Mouse (Mus musculus) left cerebral cortex, adult 11 months (tissue): ENCODE measurements around the gene Ptprg.
A peak's percentile ranks its signal among the peaks of the same experiment; 100 is the strongest.

ENCODE experiments used
- DNase-seq: peaks from one replicate; pipeline ENCODE4 v3.0.0; 2022; ENCODE audit warnings: low spot score

Gene Ptprg

DNA sequence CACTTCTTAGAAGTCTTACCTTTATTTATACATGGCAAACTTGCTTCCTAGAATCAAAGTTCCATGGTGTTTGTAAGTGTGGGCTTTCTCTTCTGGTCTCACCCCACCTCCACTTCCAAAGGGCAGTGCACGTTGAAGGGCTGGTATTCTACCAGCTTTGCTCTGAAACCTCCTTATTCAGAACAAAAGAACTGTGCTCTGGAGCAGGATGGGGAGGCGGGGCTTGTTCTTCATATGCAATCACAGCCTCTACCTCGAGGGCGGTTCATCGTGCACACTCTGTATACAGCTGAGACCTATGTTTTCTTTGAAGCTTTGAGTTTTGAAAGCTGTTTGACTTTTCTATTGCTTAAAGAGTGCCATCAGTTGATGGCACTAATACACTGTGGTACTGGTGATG is 412.5 kb downstream of the Ptprg start:
- no peak for DNase-seq

DNA sequence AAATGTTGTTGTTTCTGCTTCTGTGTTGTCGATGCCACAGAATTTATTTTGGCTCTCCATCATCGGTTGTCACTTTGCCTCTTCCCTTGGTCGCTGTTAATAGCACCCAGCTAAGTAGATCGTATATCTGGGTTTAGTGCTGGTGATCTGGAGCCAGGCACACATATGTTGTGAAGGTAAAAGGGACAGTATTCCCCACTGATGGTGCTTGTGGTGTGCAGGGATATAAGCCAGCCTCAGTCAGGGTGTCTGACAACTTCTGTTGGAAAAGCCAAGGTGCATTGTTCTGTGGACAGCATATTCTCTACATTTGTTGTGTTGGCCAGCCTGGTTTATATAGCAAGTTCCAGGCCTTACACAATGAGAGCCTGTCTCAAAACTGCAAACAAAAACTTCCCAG is 428.4 kb downstream of the Ptprg start:
- DNase-seq, result no peak

DNA sequence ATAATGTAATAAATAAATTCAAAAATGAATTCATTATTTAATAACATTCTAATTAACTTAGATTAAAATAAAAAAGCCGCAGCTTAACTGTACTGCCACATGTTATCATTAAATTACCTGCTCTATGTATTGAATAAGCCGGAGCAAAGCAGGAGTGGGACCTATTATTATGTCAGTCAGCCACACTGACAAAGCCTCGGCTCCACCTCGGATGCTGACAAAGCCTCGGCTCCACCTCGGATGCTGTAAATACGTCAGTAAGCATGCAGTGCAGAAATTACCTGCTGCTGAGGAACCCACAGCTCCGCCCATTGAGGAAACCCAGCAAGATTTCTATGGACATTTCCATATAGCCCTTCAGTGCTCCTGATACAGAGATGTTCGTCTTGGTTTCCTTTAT is 429.7 kb downstream of the Ptprg start:
- DNase-seq, result no peak

DNA sequence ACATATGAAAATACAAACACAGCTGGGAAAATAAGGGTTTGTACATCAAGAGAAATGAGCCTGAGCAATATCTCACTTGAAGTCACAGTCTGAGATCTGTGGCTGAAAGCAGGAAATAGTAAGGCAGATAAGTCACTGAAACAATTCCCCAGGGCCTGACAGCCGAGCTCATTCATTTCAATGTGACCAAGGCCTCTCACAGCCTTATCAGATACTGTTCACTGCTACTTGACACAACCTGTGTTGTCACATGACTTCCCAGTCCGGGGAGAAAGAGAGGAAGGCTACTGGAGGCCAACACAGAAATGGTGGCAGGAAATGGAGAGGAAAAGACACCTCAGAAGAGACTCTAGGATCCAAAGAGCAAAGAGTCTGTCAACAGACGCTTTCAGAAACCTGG is 430.8 kb downstream of the Ptprg start:
- DNase-seq, result no peak

DNA sequence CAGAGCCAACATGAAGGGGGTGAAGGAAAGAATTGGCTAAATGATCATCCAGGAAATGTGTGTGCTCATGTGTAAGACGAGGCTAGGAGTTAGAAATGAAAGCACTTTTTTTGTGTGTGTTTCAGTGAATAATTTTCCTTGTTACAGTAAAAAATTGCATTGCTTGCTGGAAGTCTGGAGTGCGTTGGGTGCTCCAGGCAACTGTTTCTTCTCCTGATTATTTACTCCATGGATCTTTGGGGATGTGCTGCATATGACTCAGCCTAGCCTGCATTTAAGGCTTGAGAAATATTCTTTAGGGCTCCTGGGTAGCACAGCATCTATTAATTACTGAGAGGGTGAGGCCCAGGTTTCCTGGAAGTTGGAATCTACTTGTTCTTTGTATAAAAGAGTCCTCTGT is 435.6 kb downstream of the Ptprg start:
- no peak for DNase-seq

DNA sequence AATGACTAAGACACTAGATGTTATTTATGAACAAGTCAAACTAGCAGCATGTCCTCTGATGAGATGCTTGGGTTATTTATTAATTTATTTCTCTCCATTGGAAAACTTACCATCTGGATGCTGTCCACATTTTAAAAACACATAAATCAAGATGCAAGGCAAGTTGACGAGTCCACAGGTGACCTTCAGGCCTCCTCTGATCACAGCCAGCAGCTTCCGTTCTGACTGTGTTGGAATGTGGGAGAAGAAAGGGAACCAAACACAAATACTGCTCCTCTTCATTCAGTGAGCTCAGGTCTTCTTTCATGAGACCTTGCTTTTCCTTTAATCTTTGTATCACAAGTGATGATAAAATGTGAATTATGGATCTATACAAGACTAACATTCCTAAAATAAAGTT is 437.8 kb downstream of the Ptprg start:
- no peak for DNase-seq

DNA sequence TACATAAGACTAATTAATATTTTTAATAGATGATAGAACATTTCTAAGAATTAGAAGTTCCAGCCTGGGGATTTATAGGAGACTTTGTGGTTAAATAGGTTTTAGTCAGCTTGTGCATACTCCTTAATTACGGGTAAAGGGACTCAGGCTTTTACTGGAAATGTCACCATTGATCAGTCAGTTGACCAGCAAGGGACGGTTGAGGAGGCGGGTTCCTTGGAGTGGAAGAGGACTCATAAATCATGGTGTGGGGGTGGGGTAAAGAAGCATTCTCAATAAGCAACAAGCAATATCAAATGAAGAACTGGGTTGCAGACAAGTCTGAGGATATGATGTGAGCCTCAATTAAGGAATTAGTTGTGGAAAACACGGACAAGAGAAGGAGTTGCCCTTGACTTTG is 438.8 kb downstream of the Ptprg start:
- DNase-seq, result no peak

DNA sequence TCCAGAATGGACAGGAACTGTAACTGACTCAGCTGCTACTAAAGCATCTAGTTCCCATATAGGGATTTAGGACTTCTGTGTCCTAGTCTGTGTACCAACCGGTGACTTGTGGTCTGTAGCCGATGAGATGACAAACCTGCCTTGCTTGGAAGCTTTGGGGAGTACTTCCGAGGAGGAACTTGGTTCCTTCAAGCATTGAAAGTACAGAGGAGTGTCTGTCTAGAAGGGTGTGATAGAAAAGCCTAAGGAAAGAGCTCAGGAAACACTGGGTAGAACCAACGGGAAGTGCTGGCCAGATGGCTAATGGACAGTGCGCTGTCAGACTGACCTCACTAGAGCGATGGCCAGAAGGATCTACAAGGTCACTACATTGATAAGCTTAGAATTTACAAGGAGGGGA is 439.2 kb downstream of the Ptprg start:
- no peak for DNase-seq

DNA sequence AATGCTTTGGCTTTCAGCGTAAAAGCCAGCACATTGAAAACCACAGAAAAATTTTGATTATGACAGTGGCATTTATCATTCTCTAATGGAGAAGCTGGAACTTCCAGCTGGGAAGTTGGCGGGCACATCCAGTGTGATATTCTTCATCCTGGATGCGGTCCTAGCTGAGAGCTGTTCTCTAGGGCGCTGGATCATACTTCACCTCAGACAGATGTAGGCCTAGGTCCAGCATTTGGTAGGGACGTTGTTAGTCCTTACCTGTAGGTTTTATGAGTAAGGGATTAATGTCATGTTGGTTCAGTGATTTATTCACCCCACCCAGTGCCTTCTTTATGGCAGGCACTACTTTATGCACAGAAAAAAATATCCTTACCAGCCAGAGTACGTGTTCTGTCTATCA is 444.2 kb downstream of the Ptprg start:
- no peak for DNase-seq

DNA sequence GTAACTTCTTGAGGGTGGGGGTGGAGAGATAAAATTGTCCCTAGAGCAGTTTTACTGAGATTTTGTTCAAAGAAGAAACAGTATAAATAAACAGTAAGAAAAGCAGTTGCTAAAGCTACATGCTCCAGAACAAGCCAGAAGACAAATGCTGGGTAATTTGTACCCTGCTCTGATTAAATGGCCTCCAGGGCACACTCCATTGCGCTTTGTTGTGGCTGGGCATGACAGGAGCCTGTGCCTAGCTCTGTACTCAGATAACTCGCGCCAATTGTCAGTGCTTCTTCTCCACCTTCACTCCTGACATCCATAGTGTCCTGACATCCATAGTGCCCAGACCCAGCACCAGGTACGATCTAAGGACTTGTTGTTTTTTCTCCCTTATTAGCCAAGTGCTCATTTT is 445.1 kb downstream of the Ptprg start:
- no peak for DNase-seq

DNA sequence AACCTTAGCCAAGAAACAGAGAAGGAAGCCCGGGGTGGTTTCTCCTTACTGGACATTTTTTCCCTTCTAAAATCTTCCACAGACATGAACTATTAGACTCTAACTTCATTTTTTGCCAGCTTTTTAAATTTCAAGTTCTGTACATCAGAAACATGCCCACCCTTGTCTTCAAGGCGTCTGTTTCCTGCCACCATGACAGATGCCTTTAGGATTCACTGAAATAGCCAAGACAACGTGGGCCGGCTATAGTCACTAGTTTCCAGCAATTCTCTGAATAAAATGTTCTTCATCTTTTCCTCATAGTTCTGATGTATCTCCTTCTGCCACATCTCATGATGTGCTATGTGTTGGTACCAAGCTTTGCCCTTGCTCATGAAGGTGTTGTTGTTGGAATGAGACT is 450.7 kb downstream of the Ptprg start:
- DNase-seq, result peak; percentile 18

DNA sequence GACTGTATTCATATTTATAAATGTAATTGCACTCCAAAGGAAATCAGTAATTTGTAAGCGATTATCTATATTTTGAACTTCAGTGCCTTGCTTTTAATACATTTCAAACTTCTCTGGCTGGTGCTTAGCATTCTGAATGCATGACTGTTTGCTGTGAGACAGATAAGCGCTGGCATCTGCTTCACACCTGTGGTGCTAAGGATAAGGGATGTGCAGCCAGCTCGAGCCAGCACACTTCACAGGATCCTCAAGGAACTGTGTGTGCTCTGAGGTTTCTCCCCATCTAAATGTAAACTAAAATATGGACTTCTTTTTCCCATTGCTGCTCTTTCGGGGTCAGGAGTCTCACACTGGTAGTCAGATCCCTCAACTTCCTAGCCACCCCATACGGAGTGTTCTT is 458.4 kb downstream of the Ptprg start:
- DNase-seq, result no peak

DNA sequence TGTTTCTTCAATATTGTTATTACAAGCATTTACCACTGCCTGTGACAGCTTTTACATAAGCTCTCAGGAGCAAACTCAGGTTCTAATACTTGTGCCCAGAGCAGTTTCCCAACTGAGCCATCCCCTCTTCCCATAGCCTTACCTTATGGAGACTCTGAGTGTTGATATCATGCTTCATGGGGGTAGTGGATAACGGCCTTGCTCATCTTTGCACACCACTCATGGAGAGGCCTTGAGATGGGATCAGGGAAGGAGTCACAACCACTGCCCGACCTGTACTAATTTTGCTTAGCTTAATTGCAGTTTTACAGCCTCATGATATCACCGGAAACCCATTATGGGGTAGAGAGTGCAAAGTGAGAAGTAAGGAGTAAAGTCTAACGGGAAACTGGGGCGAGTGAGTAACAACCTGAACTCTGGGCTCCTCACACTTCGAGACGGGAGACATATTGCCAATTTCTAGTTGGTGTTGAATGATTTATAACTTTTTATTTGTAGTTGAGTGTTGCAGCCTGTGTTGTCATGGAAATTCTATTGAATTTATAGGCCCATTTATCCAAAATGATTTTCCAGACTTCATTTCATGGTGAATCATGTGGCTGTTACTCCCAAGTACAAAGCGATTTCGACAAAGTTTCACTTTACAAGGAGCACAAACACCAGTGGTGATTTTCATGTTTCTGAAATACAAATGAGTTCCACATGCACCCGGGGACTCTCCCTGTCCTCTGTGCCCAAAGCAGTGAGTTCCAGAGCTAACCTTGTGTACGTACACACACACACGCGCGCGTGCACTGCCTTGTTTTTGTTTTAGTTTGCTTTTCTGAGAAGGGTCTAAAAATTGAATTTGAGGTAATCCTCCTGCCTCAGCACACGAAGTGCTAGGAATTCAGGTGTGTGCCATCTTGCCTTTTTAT is 472.7 kb downstream of the Ptprg start:
- DNase-seq, result no peak

DNA sequence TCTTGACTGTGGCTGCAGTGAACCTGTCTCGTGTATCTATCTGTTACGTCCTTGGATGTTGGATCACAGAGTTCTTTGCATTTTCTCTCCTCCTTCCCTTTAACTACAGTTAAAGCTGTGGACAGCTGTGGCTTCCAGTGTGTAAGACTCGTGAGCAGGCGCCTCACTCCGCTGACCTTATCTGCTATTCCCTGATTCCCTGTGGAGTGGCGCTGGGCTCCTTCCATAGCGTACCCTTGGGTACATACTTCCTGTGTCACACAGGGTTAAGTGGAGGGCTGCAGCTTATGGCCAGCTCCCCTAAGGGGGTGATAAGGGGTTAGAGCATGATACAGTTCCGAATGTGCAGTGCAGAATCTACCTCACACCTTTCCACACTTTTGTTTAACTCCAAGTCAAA is 473.9 kb downstream of the Ptprg start:
- no peak for DNase-seq

DNA sequence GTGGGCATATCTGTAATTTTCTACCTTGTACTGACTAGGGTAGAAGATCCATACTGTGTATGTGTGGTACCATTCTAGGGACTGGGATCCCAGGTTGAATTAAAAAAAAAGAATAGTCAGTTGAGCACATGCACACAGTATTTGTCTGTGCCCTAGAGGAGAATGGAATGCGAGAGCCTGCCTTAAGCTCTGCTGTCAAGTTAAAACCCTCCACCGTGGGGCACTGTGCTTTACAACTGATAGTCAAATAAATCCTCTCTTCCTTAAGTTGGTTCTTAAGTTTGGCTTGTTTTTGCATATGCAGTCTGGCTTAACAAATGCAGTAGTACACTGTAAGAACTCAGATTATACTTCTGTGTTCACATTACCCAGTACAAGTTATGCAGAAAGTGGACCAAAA is 476.6 kb downstream of the Ptprg start:
- no peak for DNase-seq

DNA sequence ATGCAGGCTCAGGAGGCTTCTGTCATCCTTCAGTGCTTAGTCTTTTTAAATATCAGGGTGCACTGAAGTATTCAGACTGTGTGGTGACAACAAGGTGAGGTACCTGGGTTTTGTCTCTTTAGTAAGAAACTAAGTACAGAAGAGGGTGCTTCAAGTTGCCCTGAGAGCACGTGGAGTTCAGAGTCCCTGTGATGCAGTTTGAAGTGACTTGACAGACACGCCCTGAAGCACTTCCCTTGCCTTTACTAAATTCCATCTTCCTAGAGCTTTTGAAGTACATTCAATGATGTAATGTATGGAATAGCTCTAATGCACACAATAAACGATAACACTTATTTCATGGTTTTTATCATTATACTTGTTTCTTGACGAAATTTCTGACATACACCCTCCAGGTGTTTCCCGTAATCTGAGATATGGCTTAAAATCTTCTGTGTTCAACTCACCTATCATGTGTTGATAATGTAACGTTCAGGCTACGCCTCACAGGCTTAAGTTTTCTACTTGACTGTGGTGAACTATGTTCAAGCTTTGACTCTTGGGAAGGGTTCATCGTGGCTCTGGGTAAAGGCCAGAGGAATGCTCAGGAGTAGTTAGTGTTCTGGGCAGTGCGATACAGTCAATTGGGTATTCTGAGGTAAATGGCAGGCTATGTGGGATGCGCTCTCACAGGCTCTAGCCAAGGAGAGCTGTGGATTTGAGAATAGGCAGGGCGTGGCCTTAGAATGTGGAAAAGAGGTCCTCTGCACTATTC is 483.4 kb downstream of the Ptprg start:
- no peak for DNase-seq

DNA sequence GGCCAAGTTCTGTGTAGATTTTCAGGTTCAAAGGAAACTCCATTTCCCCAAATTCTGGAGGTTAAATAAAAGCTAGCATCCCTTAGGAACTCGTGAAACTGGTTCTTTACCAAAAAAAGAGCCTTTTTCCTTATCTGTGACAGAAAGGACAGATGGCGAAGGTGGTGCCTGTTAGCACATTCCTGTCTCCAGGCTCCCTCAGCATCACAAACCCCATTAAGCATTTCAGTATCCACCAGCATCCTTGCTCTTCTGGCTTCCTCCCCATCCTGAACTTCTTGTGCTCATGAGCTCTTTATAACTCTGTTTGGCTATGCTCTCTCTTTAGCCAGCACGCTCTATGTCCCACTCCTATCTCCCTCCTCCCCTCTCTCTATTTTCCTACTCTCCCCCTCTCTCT is 486.4 kb downstream of the Ptprg start:
- no peak for DNase-seq

DNA sequence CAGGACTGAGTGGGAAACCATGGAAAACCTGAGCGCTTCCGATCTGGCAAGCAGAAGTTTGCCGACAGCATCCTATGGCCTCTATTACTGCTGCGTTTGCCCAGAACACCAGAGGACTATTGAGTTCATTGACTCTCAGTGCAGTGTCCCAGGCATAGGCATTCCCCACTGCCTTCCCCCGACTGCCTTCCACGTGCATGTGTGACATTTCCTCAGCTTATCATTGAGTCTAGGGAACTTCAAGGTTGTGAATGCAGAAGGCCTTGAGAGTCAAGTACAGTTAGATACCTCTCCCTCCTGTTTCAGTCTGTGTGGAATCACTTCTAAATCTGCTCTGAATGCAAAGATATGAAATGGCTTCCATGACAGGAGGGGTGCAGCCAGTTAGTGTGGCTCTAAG is 488.2 kb downstream of the Ptprg start:
- DNase-seq, result no peak

DNA sequence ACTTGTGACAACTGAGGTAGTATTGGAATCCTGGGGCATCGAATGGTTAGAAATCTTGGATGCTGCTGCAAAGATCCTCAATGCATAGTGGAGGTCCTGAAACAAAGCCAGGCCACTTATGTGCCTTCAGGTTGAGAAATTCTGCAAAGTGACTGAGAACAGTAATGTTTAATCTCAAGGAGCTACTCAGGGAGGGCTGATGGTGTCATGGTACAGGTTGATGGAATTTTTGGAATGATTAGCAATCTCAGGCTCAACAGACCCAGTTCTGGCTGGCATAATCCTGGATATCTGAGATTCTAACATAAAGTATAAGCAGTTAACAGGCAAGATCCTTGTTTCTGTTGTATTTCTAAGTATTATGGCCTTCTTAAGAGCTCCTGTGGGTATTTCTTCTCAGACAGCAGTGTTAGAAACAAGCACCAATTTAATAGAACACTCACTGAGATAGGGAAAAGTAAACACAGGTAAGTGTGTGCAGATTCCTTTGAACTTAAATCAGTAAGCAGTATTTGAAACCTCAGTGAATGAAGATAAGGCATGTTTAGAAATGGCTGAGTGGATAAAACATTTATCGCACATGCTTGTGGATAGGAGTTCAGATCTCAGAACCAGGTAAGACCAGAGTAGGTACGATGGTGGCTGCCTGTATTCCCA is 493.0 kb downstream of the Ptprg start:
- DNase-seq, result no peak

DNA sequence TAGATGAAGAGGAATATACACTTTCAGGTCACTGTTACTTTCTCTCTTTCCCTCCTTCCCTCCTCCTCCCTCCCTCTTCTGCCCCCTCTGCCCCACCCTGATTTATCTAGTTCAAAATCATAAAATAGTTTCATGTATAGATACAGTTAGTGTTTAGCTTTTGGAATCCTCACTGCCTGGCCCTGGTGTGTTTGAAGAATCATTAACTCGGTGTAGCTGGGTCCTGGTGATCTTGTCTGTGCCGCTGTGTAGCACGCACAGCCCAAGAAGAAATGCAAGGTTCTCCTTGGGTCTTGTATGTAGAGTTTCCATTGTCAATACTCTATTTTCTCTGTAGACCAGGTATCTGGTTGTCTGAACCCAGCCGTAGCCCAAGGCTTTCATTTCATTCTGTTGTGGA is 494.3 kb downstream of the Ptprg start:
- no peak for DNase-seq

DNA sequence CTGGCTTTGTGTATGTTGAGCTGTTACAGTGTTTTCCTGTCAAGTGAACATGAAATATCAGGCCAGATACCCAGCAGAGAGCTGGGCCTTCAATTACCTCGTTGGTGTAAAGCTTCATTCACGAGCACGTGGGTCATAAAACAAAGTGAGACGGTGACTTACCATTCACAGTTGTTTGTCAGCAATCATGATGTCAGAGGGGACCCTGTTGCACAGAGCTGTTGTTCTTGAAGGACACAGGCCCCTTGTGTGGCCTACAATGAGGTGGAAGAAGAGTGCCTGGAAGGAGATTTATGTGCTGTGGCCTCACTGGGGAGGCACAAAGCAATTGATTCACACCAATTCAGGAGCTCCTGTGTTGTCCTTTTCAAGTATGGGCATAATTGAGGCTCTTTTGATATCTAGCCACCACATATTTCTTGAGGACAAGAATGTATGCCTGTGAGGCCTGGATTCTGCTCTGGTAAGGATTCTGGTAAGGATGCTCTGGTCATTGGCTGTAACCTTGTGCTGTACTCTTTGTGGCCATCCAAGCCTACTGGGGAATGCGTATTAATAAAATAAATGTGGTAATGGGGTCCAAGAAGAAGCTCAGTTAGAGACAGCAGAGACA is 503.7 kb downstream of the Ptprg start:
- DNase-seq, result no peak

DNA sequence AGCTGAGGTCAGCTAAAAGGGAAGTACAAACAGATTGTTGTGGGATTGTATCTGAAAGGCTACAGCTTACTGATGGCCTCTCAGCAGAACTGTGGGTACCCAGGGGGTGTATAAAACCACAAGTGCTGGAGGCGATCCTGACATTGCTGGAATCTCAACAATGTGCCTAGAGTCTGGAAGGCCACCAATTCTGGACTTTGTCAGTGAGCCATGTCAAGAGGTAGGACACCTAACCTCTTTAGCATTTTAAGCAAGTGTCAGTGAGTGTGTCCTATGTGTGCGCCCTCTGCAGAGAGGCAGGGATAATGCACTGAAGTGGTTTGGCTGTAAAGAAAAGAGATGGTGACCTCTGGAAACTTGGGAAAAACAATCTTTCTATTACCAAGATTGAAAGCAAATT is 504.5 kb downstream of the Ptprg start:
- no peak for DNase-seq

DNA sequence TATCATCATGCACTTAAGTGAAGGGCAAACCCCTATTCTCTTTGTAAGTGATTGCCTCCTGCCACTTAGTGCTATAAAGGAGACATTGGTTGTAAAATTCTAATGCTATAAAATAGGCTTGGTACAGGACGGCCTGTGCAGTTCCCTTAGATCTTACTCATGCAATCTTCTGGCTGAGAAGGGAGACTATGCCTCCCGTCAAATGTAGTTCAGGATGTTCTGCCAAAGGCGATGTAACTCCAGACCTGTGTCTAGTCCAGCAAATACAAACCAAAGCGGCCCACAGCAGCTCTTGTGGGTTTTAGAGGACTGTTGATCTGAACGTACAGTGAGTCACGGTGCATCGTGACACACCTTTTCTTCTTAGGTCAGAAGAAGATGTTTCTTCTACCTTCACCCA is 505.8 kb downstream of the Ptprg start:
- DNase-seq, result no peak
